Mouse (Mus musculus): ENCODE measurements at regions not wholly inside any gene's neighbourhood (a gene's known extent, or its start where the extent isn't known, plus 50 kb on each side); places are given as distances from the start of the nearest gene placed in this dataset.

GRCm38 (mm10) chrX:12888708-12889481, 127.0 kb upstream of the Med14 start:
- no peak overlapping the region for H3K27ac ChIP-seq (ENCODE audit: insufficient read depth, low read depth, low read length)
- no peaks in the 10 kb centered on the region for H3K36me3 ChIP-seq (ENCODE audit: control insufficient read depth, insufficient read depth, low read length)
- H3K27me3 ChIP-seq (replicated peaks; ENCODE audit: control insufficient read depth, insufficient read depth, low read length): no peaks in the 10 kb centered on the region
- H3K4me3 ChIP-seq (ENCODE audit: insufficient read depth, low read depth, low read length): no peak overlapping the region
- no peak for DNase-seq
- 84% methylated on average over 2 of the region's 3 CpGs for WGBS
- TF ChIP-seq POLR2A (IDR thresholded peaks at IDR 0.05; ENCODE audit: low read depth, low read length): no peak
- no peak for TF ChIP-seq CTCF (conservative IDR thresholded peaks at IDR 0.05; ENCODE audit: insufficient read depth, insufficient read length, low read depth, low read length)
- no peaks in the 10 kb centered on the region for H3K4me1 ChIP-seq (ENCODE audit: control insufficient read depth, insufficient read depth, low read length)

- Histone ChIP-seq H3K27ac (ENCODE audit: insufficient read depth, low read depth, low read length) (no peak overlapping the region), H3K4me3 (ENCODE audit: insufficient read depth, low read depth, low read length) (no peak overlapping the region), H3K36me3 (ENCODE audit: control insufficient read depth, insufficient read depth, low read length) (no peaks in the 10 kb centered on the region), H3K4me1 (ENCODE audit: control insufficient read depth, insufficient read depth, low read length) (no peaks in the 10 kb centered on the region), H3K27me3 (replicated peaks; ENCODE audit: control insufficient read depth, insufficient read depth, low read length) (no peaks in the 10 kb centered on the region)
- TF ChIP-seq CTCF (conservative IDR thresholded peaks at IDR 0.05; ENCODE audit: insufficient read depth, insufficient read length, low read depth, low read length) (no peak), POLR2A (IDR thresholded peaks at IDR 0.05; ENCODE audit: low read depth, low read length) (no peak)
- no peak for DNase-seq
- 65% methylated on average over 11 of the region's 11 CpGs for WGBS
These were observed 126.3 kb upstream of the Med14 start for GRCm38 (mm10) chrX:12888010-12888707.

- 63% methylated on average over 2 of the region's 2 CpGs for WGBS
- DNase-seq: no peak
- Histone ChIP-seq H3K36me3 (ENCODE audit: control insufficient read depth, insufficient read depth, low read length) (no peaks in the 10 kb centered on the region), H3K27ac (ENCODE audit: insufficient read depth, low read depth, low read length) (no peak overlapping the region), H3K4me1 (ENCODE audit: control insufficient read depth, insufficient read depth, low read length) (no peaks in the 10 kb centered on the region), H3K27me3 (replicated peaks; ENCODE audit: control insufficient read depth, insufficient read depth, low read length) (no peaks in the 10 kb centered on the region), H3K4me3 (ENCODE audit: insufficient read depth, low read depth, low read length) (no peak overlapping the region)
- no peak for TF ChIP-seq POLR2A (IDR thresholded peaks at IDR 0.05; ENCODE audit: low read depth, low read length)
- TF ChIP-seq CTCF (conservative IDR thresholded peaks at IDR 0.05; ENCODE audit: insufficient read depth, insufficient read length, low read depth, low read length): no peak
These were observed 125.6 kb upstream of the Med14 start for GRCm38 (mm10) chrX:12887516-12887915.

- WGBS: 32% methylated on average over 18 of the region's 18 CpGs
- TF ChIP-seq POLR2A (IDR thresholded peaks at IDR 0.05; ENCODE audit: low read depth, low read length): no peak
- no peak for TF ChIP-seq CTCF (conservative IDR thresholded peaks at IDR 0.05; ENCODE audit: insufficient read depth, insufficient read length, low read depth, low read length)
- DNase-seq: no peak
- no peaks in the 10 kb centered on the region for H3K36me3 ChIP-seq (ENCODE audit: control insufficient read depth, insufficient read depth, low read length)
- no peaks in the 10 kb centered on the region for H3K27me3 ChIP-seq (replicated peaks; ENCODE audit: control insufficient read depth, insufficient read depth, low read length)
- H3K4me3 ChIP-seq (ENCODE audit: insufficient read depth, low read depth, low read length): no peak overlapping the region
- H3K4me1 ChIP-seq (ENCODE audit: control insufficient read depth, insufficient read depth, low read length): no peaks in the 10 kb centered on the region
- no peak overlapping the region for H3K27ac ChIP-seq (ENCODE audit: insufficient read depth, low read depth, low read length)
These were observed 124.5 kb upstream of the Med14 start for GRCm38 (mm10) chrX:12886160-12887048.

GRCm38 (mm10) chrX:12879233-12879632, 117.4 kb upstream of the Med14 start:
- Histone ChIP-seq H3K36me3 (ENCODE audit: control insufficient read depth, insufficient read depth, low read length) (no peaks in the 10 kb centered on the region), H3K27me3 (replicated peaks; ENCODE audit: control insufficient read depth, insufficient read depth, low read length) (no peaks in the 10 kb centered on the region), H3K4me1 (ENCODE audit: control insufficient read depth, insufficient read depth, low read length) (no peaks in the 10 kb centered on the region), H3K27ac (ENCODE audit: insufficient read depth, low read depth, low read length) (no peak overlapping the region), H3K4me3 (ENCODE audit: insufficient read depth, low read depth, low read length) (no peak overlapping the region)
- no peak for DNase-seq
- TF ChIP-seq POLR2A (IDR thresholded peaks at IDR 0.05; ENCODE audit: low read depth, low read length) (no peak), CTCF (conservative IDR thresholded peaks at IDR 0.05; ENCODE audit: insufficient read depth, insufficient read length, low read depth, low read length) (no peak)
- 76% methylated on average over 3 of the region's 3 CpGs for WGBS

- H3K36me3 ChIP-seq (ENCODE audit: control insufficient read depth, insufficient read depth, low read length): no peaks in the 10 kb centered on the region
- no peaks in the 10 kb centered on the region for H3K27me3 ChIP-seq (replicated peaks; ENCODE audit: control insufficient read depth, insufficient read depth, low read length)
- no peak for DNase-seq
- WGBS: 48% methylated on average over 4 of the region's 4 CpGs
- no peaks in the 10 kb centered on the region for H3K4me1 ChIP-seq (ENCODE audit: control insufficient read depth, insufficient read depth, low read length)
- TF ChIP-seq POLR2A (IDR thresholded peaks at IDR 0.05; ENCODE audit: low read depth, low read length) (no peak), CTCF (conservative IDR thresholded peaks at IDR 0.05; ENCODE audit: insufficient read depth, insufficient read length, low read depth, low read length) (no peak)
- no peak overlapping the region for H3K27ac ChIP-seq (ENCODE audit: insufficient read depth, low read depth, low read length)
- H3K4me3 ChIP-seq (ENCODE audit: insufficient read depth, low read depth, low read length): no peak overlapping the region
These were observed 115.6 kb upstream of the Med14 start for GRCm38 (mm10) chrX:12877506-12877905.

All from kidney, adult 2 months (tissue).